ENCODE assay signal across 18 mouse cellular contexts in the genomic region with DNA sequence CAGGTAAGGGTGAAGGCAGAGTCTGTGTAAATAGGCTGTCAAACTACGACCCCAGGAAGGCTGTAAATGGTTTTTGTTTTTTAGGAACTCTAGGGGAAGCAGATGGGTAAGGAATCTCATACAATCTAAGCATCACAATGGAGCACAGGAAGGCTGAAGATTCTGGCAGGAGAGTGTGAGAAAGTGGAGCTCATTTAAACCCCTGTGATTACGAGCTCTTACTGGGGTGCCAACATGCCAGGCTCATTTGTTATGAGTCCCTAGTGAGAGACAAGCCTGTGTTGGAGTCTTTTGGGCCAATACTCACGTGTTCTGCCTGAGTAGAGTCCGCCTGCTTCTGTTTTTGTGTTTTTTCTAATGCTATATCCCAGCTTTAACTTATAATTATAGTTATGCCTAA.
DNase-seq lines count a peak whose midpoint lies in the region; ATAC-seq and TF ChIP-seq lines count a peak whose summit lies in the region.
"Had no signal": no experiment of that assay in that cellular context is flagged by ENCODE, and none has a peak within 500 bp of the region (broad histone marks: within the 10 kb centered on the region; RNA-seq: fewer than 3 reads in every experiment).

No protein-coding gene starts in this region.

- H3K4me1 ChIP-seq in heart, adult 2 months (ENCODE audit: control insufficient read depth, insufficient read depth, low read length): no peaks in the 10 kb centered on the region
- H3K4me1 ChIP-seq in hindbrain, embryonic 12.5 days: peaks cover 12% of the 10 kb centered on the region
- H3K4me1 ChIP-seq in midbrain, postnatal 0 days (ENCODE audit: insufficient read depth, low read length): no peaks in the 10 kb centered on the region; the same call in 1 of the 2 replicates
- no peaks in the 10 kb centered on the region; the same call in 1 of the 2 replicates for H3K4me1 ChIP-seq in limb, embryonic 10.5 days
- H3K4me1 ChIP-seq: heart, embryonic 10.5 days; liver, embryonic 15.5 days; lung, embryonic 15.5 days had no signal

- no peak for TF ChIP-seq POLR2A in heart, adult 2 months (IDR thresholded peaks at IDR 0.05; ENCODE audit: insufficient read depth, low read depth, low read length)
- TF ChIP-seq POLR2A in brain, embryonic 14.5 days (IDR thresholded peaks at IDR 0.05; ENCODE audit: borderline replicate concordance, extremely low read depth, insufficient read depth, insufficient read length, poor library complexity, severe bottlenecking): no peak

- H3K4me2 ChIP-seq in hindbrain, embryonic 12.5 days (replicated peaks): no peak overlapping the region
- no peak overlapping the region for H3K4me2 ChIP-seq in midbrain, postnatal 0 days (ENCODE audit: low read depth, low read length, poor library complexity, severe bottlenecking)
- H3K4me2 ChIP-seq: limb, embryonic 15.5 days; liver, embryonic 15.5 days; lung, embryonic 15.5 days had no signal

- H3K79me2 ChIP-seq in heart, adult 2 months (replicated peaks; ENCODE audit: control insufficient read depth, insufficient read depth, low read length): no peaks in the 10 kb centered on the region

- DNase-seq in heart, adult 11 months: peak; percentile 15
- no peak for DNase-seq in heart, adult 2 months
- DNase-seq in brain, embryonic 14.5 days (ENCODE audit: low read depth): peak; percentile 72
- DNase-seq in midbrain, postnatal 0 days (ENCODE audit: low spot score): no peak
- no peak for DNase-seq in limb, embryonic 10.5 days (ENCODE audit: low spot score)
- DNase-seq in thymus, postnatal 14 days: no peak
- DNase-seq in liver: no peak
- DNase-seq: cerebellum, adult 11-12 months; heart, postnatal 4 days; layer of hippocampus, adult 9-11 months; right cerebral cortex, postnatal 14 days had no signal

- no peak for TF ChIP-seq EP300 in heart, adult 2 months (IDR thresholded peaks at IDR 0.05; ENCODE audit: insufficient read depth, low read depth, low read length)

- intact Hi-C loops in heart, adult 2 months (cut with DNase I): no loop called here

- H3K9me3 ChIP-seq in hindbrain, embryonic 12.5 days (replicated peaks): no peaks in the 10 kb centered on the region; the same call in 1 of the 2 replicates
- H3K9me3 ChIP-seq in midbrain, postnatal 0 days (ENCODE audit: low read length): no peaks in the 10 kb centered on the region
- H3K9me3 ChIP-seq in limb, embryonic 10.5 days (replicated peaks): no peaks in the 10 kb centered on the region
- H3K9me3 ChIP-seq: heart, embryonic 10.5 days; limb, embryonic 15.5 days; liver, embryonic 15.5 days; lung, embryonic 15.5 days had no signal

- H3K27me3 ChIP-seq in heart, adult 2 months (ENCODE audit: control insufficient read depth, insufficient read depth, low read length): no peaks in the 10 kb centered on the region
- H3K27me3 ChIP-seq in hindbrain, embryonic 12.5 days: no peaks in the 10 kb centered on the region
- no peaks in the 10 kb centered on the region for H3K27me3 ChIP-seq in midbrain, postnatal 0 days (ENCODE audit: insufficient read depth, low read length)
- no peaks in the 10 kb centered on the region for H3K27me3 ChIP-seq in limb, embryonic 10.5 days (ENCODE audit: low read depth, poor library complexity, severe bottlenecking)
- H3K27me3 ChIP-seq: limb, embryonic 15.5 days; liver, embryonic 15.5 days; lung, embryonic 15.5 days had no signal

- H3K4me3 ChIP-seq in heart, adult 2 months: no peak overlapping the region
- no peak overlapping the region for H3K4me3 ChIP-seq in hindbrain, embryonic 12.5 days
- H3K4me3 ChIP-seq in midbrain, postnatal 0 days (ENCODE audit: low read depth, low read length): no peak overlapping the region
- H3K4me3 ChIP-seq in limb, embryonic 10.5 days: no peak overlapping the region
- H3K4me3 ChIP-seq: heart, embryonic 10.5 days; left cerebral cortex, adult 2 months; limb, embryonic 15.5 days; liver, embryonic 15.5 days; lung, embryonic 15.5 days had no signal

- TF ChIP-seq CTCF in heart, adult 2 months (IDR thresholded peaks at IDR 0.05): no peak
- no peak for TF ChIP-seq CTCF in brain, embryonic 14.5 days (IDR thresholded peaks at IDR 0.05; ENCODE audit: borderline replicate concordance, extremely low read depth, insufficient read depth, insufficient read length)
- TF ChIP-seq CTCF in midbrain, postnatal 0 days (IDR thresholded peaks at IDR 0.05): no peak

- WGBS in heart, adult 2 months: 69% methylated on average over 4 of the region's 4 CpGs
- 66% methylated on average over 4 of the region's 4 CpGs for WGBS in hindbrain, embryonic 12.5 days
- WGBS in midbrain, postnatal 0 days: 63% methylated on average over 4 of the region's 4 CpGs
- 58% methylated on average over 4 of the region's 4 CpGs for WGBS in limb, embryonic 10.5 days

- H3K9ac ChIP-seq in heart, adult 2 months (ENCODE audit: low read depth, low read length): no peak overlapping the region
- H3K9ac ChIP-seq in hindbrain, embryonic 12.5 days: no peak overlapping the region
- H3K9ac ChIP-seq in midbrain, postnatal 0 days (replicated peaks; ENCODE audit: low read length, poor library complexity, severe bottlenecking): no peak overlapping the region
- H3K9ac ChIP-seq: limb, embryonic 15.5 days; liver, embryonic 15.5 days; lung, embryonic 15.5 days had no signal

- ATAC-seq in hindbrain, embryonic 12.5 days (ENCODE audit: low FRiP score): no peak
- no peak for ATAC-seq in midbrain, postnatal 0 days (ENCODE audit: low FRiP score)
- ATAC-seq: intestine, embryonic 16.5 days had no signal

- H3K27ac ChIP-seq in heart, adult 2 months: no peak overlapping the region
- peak overlapping the region; percentile 55 for H3K27ac ChIP-seq in hindbrain, embryonic 12.5 days
- peak overlapping the region; percentile 38; the same call in 1 of the 2 replicates for H3K27ac ChIP-seq in midbrain, postnatal 0 days (ENCODE audit: low read depth, low read length)
- H3K27ac ChIP-seq in limb, embryonic 10.5 days: no peak overlapping the region
- H3K27ac ChIP-seq: heart, embryonic 10.5 days; left cerebral cortex, adult 2 months; limb, embryonic 15.5 days; liver, embryonic 15.5 days; lung, embryonic 15.5 days had no signal

- H3K36me3 ChIP-seq in heart, adult 2 months (ENCODE audit: control insufficient read depth, insufficient read depth, low read length): no peaks in the 10 kb centered on the region
- no peaks in the 10 kb centered on the region for H3K36me3 ChIP-seq in hindbrain, embryonic 12.5 days
- no peaks in the 10 kb centered on the region for H3K36me3 ChIP-seq in midbrain, postnatal 0 days (ENCODE audit: insufficient read depth, low read length)
- no peaks in the 10 kb centered on the region for H3K36me3 ChIP-seq in limb, embryonic 10.5 days
- H3K36me3 ChIP-seq: heart, embryonic 10.5 days; limb, embryonic 15.5 days; liver, embryonic 15.5 days; lung, embryonic 15.5 days had no signal

Comparison
In these comparisons a context has a peak if more than half of its experiments do, and no peak if none do; other contexts are left out.
1. DNase-seq: peak in heart, adult 11 months (single experiment) and brain, embryonic 14.5 days (single experiment); none in heart, adult 2 months (0 of 2), midbrain, postnatal 0 days (single experiment), limb, embryonic 10.5 days (single experiment), thymus, postnatal 14 days (single experiment) and liver (single experiment).
2. H3K27ac ChIP-seq: peak in hindbrain, embryonic 12.5 days (single experiment) and midbrain, postnatal 0 days (single experiment); none in heart, adult 2 months (single experiment) and limb, embryonic 10.5 days (single experiment).